Mouse (Mus musculus) testis, adult 2 months (tissue): Measurements from ENCODE around the gene Cxcr3.

Experiments used
- CTCF ChIP-seq: fragments of 200-500 bp; IDR thresholded peaks from 2 replicates; pipeline ENCODE4 v1.5.1; 2012; ENCODE audit warnings: low read depth, mild to moderate bottlenecking, inconsistent platforms, low read length, moderate library complexity; ENCODE audit not compliant: control insufficient read depth, insufficient read depth, insufficient replicate concordance
- POLR2A ChIP-seq: fragments of 200-500 bp; IDR thresholded peaks from 2 replicates; pipeline ENCODE4 v1.6.1; 2012; ENCODE audit warnings: low read depth, mild to moderate bottlenecking, inconsistent platforms, low read length, moderate library complexity; ENCODE audit not compliant: control insufficient read depth

- no peak for TF ChIP-seq CTCF
- no peak for TF ChIP-seq POLR2A
Observed at GRCm38 (mm10) chrX:101740335-101741063, 6.4 kb upstream of the Cxcr3 start.
